Mouse (Mus musculus) embryonic facial prominence, embryonic 10.5 days (tissue): ENCODE measurements around the gene Tmem120b. TPM values are rescaled to one million over a fixed set of nuclear protein-coding genes. Genes with fewer than 3 reads are reported as not detected.

Experiments used
- DNase-seq: peaks from one replicate; pipeline ENCODE4 v3.0.0-alpha.2; 2017; ENCODE audit warnings: low spot score
- H3K27ac ChIP-seq: fragments of 300-500 bp; sonication (generic); replicated peaks from 2 replicates; pipeline ENCODE4 v1.5.1; 2016; ENCODE audit warnings: mild to moderate bottlenecking
- H3K27me3 ChIP-seq: fragments of 300-500 bp; sonication (generic); replicated peaks from 2 replicates; pipeline ENCODE4 v1.6.1; 2016; ENCODE audit warnings: low read depth, mild to moderate bottlenecking; ENCODE audit not compliant: poor library complexity, severe bottlenecking
- H3K36me3 ChIP-seq: fragments of 300-500 bp; sonication (generic); replicated peaks from 2 replicates; pipeline ENCODE4 v1.6.1; 2016; ENCODE audit warnings: mild to moderate bottlenecking, moderate library complexity
- H3K4me1 ChIP-seq: fragments of 300-500 bp; sonication (generic); 2 replicates; pipeline ENCODE4 v1.6.1; 2016
- H3K4me3 ChIP-seq: fragments of 300-500 bp; sonication (generic); 2 replicates; pipeline ENCODE4 v1.5.1; 2016; ENCODE audit warnings: mild to moderate bottlenecking, moderate library complexity
- H3K9me3 ChIP-seq: fragments of 300-500 bp; sonication (generic); 2 replicates; pipeline ENCODE4 v1.6.1; 2016; ENCODE audit warnings: mild to moderate bottlenecking
- WGBS: fragments of 180-500 bp; shearing (Covaris S2); methylation state at CpG from one replicate; pipeline ENCODE4 v1.1.7; 2016; 5-methylcytosine and 5-hydroxymethylcytosine counted together
- polyA plus RNA-seq: library from polyadenylated mRNA; unstranded; fragments of >200 nt; fragmentation: Nextera tagmentation; extraction: Ambion mirVana; gene quantifications from 2 replicates; pipeline ENCODE4 v1.2.1, GENCODE M21; 2016

Tmem120b gene
- polyA plus RNA-seq, 1 experiment from 2014 or later, result 11.9 TPM

GRCm38 (mm10) chr5:123103556-123103955 lies 35.3 kb downstream of the Tmem120b start:
- no peak for DNase-seq
- peaks cover 14% of the 10 kb centered on the region for H3K36me3 ChIP-seq
- peaks cover 12% of the 10 kb centered on the region for H3K4me1 ChIP-seq
- no peak overlapping the region for H3K4me3 ChIP-seq
- 0 out of 2 replicates have a peak overlapping the region, but pooled peaks have one; percentile 10 for H3K27ac ChIP-seq
- no peaks in the 10 kb centered on the region for H3K9me3 ChIP-seq
- H3K27me3 ChIP-seq, result no peaks in the 10 kb centered on the region
- WGBS, result 74% methylated on average over 8 of the region's 8 CpGs

GRCm38 (mm10) chr5:123104769-123105168 lies 36.6 kb downstream of the Tmem120b start:
- H3K27ac ChIP-seq, result no peak overlapping the region
- peaks cover 22% of the 10 kb centered on the region for H3K4me1 ChIP-seq
- H3K9me3 ChIP-seq, result no peaks in the 10 kb centered on the region
- no peak overlapping the region for H3K4me3 ChIP-seq
- DNase-seq, result no peak
- H3K36me3 ChIP-seq, result peaks cover 7% of the 10 kb centered on the region
- 81% methylated on average over 6 of the region's 6 CpGs for WGBS
- no peaks in the 10 kb centered on the region for H3K27me3 ChIP-seq

- peak; percentile 55 for DNase-seq
Measured at GRCm38 (mm10) chr5:123109452-123110203, 41.4 kb downstream of the Tmem120b start.

GRCm38 (mm10) chr5:123110296-123110721 lies 42.1 kb downstream of the Tmem120b start:
- Histone ChIP-seq H3K4me1 (peaks cover 20% of the 10 kb centered on the region), H3K27me3 (no peaks in the 10 kb centered on the region), H3K27ac (no peak overlapping the region; the same call in 1 of the 2 replicates), H3K4me3 (no peak overlapping the region), H3K9me3 (no peaks in the 10 kb centered on the region), H3K36me3 (peaks cover 3% of the 10 kb centered on the region; the same call in 1 of the 2 replicates)
- DNase-seq, result no peak
- 73% methylated on average over 13 of the region's 13 CpGs for whole genome bisulfite sequencing

More at GRCm38 (mm10) chr5:123109452-123110203, 41.4 kb downstream of the Tmem120b start:
- 0 out of 2 replicates have a peak overlapping the region, but pooled peaks have one; percentile 11 for H3K4me3 ChIP-seq
- no peaks in the 10 kb centered on the region for H3K9me3 ChIP-seq
- H3K4me1 ChIP-seq, result peaks cover 20% of the 10 kb centered on the region
- H3K27ac ChIP-seq, result no peak overlapping the region
- WGBS, result 35% methylated on average over 13 of the region's 13 CpGs
- H3K36me3 ChIP-seq, result peaks cover 3% of the 10 kb centered on the region; the same call in 1 of the 2 replicates
- no peaks in the 10 kb centered on the region for H3K27me3 ChIP-seq

- H3K36me3 ChIP-seq, result no peaks in the 10 kb centered on the region; the same call in 1 of the 2 replicates
- peaks cover 22% of the 10 kb centered on the region for H3K4me1 ChIP-seq
- H3K4me3 ChIP-seq, result no peak overlapping the region
- no peak overlapping the region for H3K27ac ChIP-seq
- DNase-seq, result no peak
- no peaks in the 10 kb centered on the region for H3K9me3 ChIP-seq
- 72% methylated on average over 11 of the region's 11 CpGs for WGBS
- no peaks in the 10 kb centered on the region for H3K27me3 ChIP-seq
Measured at GRCm38 (mm10) chr5:123114109-123114508, 45.9 kb downstream of the Tmem120b start.

GRCm38 (mm10) chr5:123114924-123115323 lies 46.7 kb downstream of the Tmem120b start:
- H3K36me3 ChIP-seq, result peaks cover 2% of the 10 kb centered on the region; the same call in 1 of the 2 replicates
- peaks cover 14% of the 10 kb centered on the region for H3K4me1 ChIP-seq
- H3K27ac ChIP-seq, result no peak overlapping the region
- DNase-seq, result peak; percentile 43
- no peak overlapping the region for H3K4me3 ChIP-seq
- H3K9me3 ChIP-seq, result no peaks in the 10 kb centered on the region
- H3K27me3 ChIP-seq, result no peaks in the 10 kb centered on the region
- WGBS, result 47% methylated on average over 7 of the region's 7 CpGs

- no peak overlapping the region for H3K4me3 ChIP-seq
- H3K36me3 ChIP-seq, result peaks cover 2% of the 10 kb centered on the region; the same call in 1 of the 2 replicates
- no peaks in the 10 kb centered on the region for H3K27me3 ChIP-seq
- H3K9me3 ChIP-seq, result no peaks in the 10 kb centered on the region
- 65% methylated on average over 8 of the region's 8 CpGs for WGBS
- peaks cover 9% of the 10 kb centered on the region; the same call in 1 of the 2 replicates for H3K4me1 ChIP-seq
- H3K27ac ChIP-seq, result no peak overlapping the region
- no peak for DNase-seq
Measured at GRCm38 (mm10) chr5:123116080-123116479, 47.9 kb downstream of the Tmem120b start.

GRCm38 (mm10) chr5:123117257-123117656 lies 49.0 kb downstream of the Tmem120b start:
- no peaks in the 10 kb centered on the region for H3K27me3 ChIP-seq
- H3K27ac ChIP-seq, result 0 out of 2 replicates have a peak overlapping the region, but pooled peaks have one; percentile 31
- H3K9me3 ChIP-seq, result no peaks in the 10 kb centered on the region
- peaks cover 4% of the 10 kb centered on the region for H3K36me3 ChIP-seq
- peak; percentile 83 for DNase-seq
- WGBS, result 15% methylated on average over 10 of the region's 10 CpGs
- no peak overlapping the region for H3K4me3 ChIP-seq
- H3K4me1 ChIP-seq, result peaks cover 9% of the 10 kb centered on the region; the same call in 1 of the 2 replicates

- Histone ChIP-seq H3K36me3 (peaks cover 8% of the 10 kb centered on the region), H3K27ac (no peak overlapping the region)
- 85% methylated on average over 8 of the region's 8 CpGs for WGBS
Measured at GRCm38 (mm10) chr5:123117773-123118172, 49.6 kb downstream of the Tmem120b start.

GRCm38 (mm10) chr5:123118826-123119225 lies 50.6 kb downstream of the Tmem120b start:
- Histone ChIP-seq H3K36me3 (peaks cover 17% of the 10 kb centered on the region), H3K9me3 (peaks cover 3% of the 10 kb centered on the region; the same call in 1 of the 2 replicates), H3K27ac (no peak overlapping the region), H3K4me3 (no peak overlapping the region), H3K27me3 (no peaks in the 10 kb centered on the region), H3K4me1 (peaks cover 9% of the 10 kb centered on the region; the same call in 1 of the 2 replicates)
- WGBS, result 85% methylated on average over 10 of the region's 10 CpGs
- DNase-seq, result no peak

More at GRCm38 (mm10) chr5:123117773-123118172, 49.6 kb downstream of the Tmem120b start:
- H3K4me1 ChIP-seq, result peaks cover 9% of the 10 kb centered on the region; the same call in 1 of the 2 replicates
- no peak for DNase-seq
- H3K4me3 ChIP-seq, result no peak overlapping the region
- no peaks in the 10 kb centered on the region for H3K27me3 ChIP-seq
- peaks cover 3% of the 10 kb centered on the region; the same call in 1 of the 2 replicates for H3K9me3 ChIP-seq

- WGBS, result 69% methylated on average over 7 of the region's 7 CpGs
- DNase-seq, result no peak
- Histone ChIP-seq H3K9me3 (peaks cover 3% of the 10 kb centered on the region; the same call in 1 of the 2 replicates), H3K27ac (no peak overlapping the region; the same call in 1 of the 2 replicates), H3K4me3 (no peak overlapping the region), H3K4me1 (peaks cover 8% of the 10 kb centered on the region; the same call in 1 of the 2 replicates), H3K36me3 (peaks cover 25% of the 10 kb centered on the region), H3K27me3 (no peaks in the 10 kb centered on the region)
Measured at GRCm38 (mm10) chr5:123120624-123121215, 52.5 kb downstream of the Tmem120b start.

- H3K27ac ChIP-seq, result no peak overlapping the region
- no peak overlapping the region for H3K4me3 ChIP-seq
- peaks cover 33% of the 10 kb centered on the region for H3K36me3 ChIP-seq
- no peaks in the 10 kb centered on the region for H3K27me3 ChIP-seq
- no peak for DNase-seq
- WGBS, result 89% methylated on average over 4 of the region's 4 CpGs
- peaks cover 3% of the 10 kb centered on the region; the same call in 1 of the 2 replicates for H3K4me1 ChIP-seq
- peaks cover 3% of the 10 kb centered on the region; the same call in 1 of the 2 replicates for H3K9me3 ChIP-seq
Measured at GRCm38 (mm10) chr5:123122181-123122580, 54.0 kb downstream of the Tmem120b start.
